Mouse (Mus musculus): ENCODE data around the gene Tbx10.

- TF ChIP-seq CTCF (IDR thresholded peaks at IDR 0.05; ENCODE audit: low read depth) (no peak), EP300 (IDR thresholded peaks at IDR 0.05; ENCODE audit: low read depth) (no peak)
These were observed 37.5 kb upstream of the Tbx10 start for GRCm38 (mm10) chr19:3955033-3955432.

Measured in liver, embryonic 14.5 days (tissue).